Mouse (Mus musculus) intestine, embryonic 16.5 days (tissue): ENCODE results near the gene Sfmbt1. TPM values are rescaled to one million over a fixed set of nuclear protein-coding genes. Genes with fewer than 3 reads are reported as not detected.
"Not testable (repeated sequence)": the region's sequence is repeated elsewhere in the genome, so short reads cannot be mapped to it uniquely, and the experiment has no call there.

ENCODE experiments used
- ATAC-seq: fragments of 200-750 bp; cut with Nextera tagmentation; 2 replicates; pipeline ENCODE4 v1.8.0; 2017; ENCODE audit warnings: moderate TSS enrichment, moderate library complexity
- H3K27ac ChIP-seq: fragments of 300-500 bp; sonication (generic); 2 replicates; pipeline ENCODE4 v1.5.1; 2014; ENCODE audit warnings: mild to moderate bottlenecking, low read length
- H3K27me3 ChIP-seq: fragments of 300-500 bp; sonication (generic); replicated peaks from 2 replicates; pipeline ENCODE4 v1.6.1; 2014; ENCODE audit warnings: low read length, control low read depth, mixed read lengths; ENCODE audit not compliant: control insufficient read depth, insufficient read depth
- H3K36me3 ChIP-seq: fragments of 300-500 bp; sonication (generic); 2 replicates; pipeline ENCODE4 v1.6.1; 2014; ENCODE audit warnings: low read length, control low read depth; ENCODE audit not compliant: control insufficient read depth, insufficient read depth
- H3K4me1 ChIP-seq: fragments of 300-500 bp; sonication (generic); 2 replicates; pipeline ENCODE4 v1.6.1; 2014; ENCODE audit warnings: low read length, control low read depth, mixed read lengths; ENCODE audit not compliant: control insufficient read depth, insufficient read depth
- H3K4me2 ChIP-seq: fragments of 300-500 bp; sonication (generic); 2 replicates; pipeline ENCODE4 v1.6.1; 2014; ENCODE audit warnings: low read depth, low read length, control low read depth
- H3K4me3 ChIP-seq: fragments of 300-500 bp; sonication (generic); 2 replicates; pipeline ENCODE4 v1.5.1; 2014; ENCODE audit warnings: mild to moderate bottlenecking, low read length
- H3K9ac ChIP-seq: fragments of 300-500 bp; sonication (generic); 2 replicates; pipeline ENCODE4 v1.6.1; 2014; ENCODE audit warnings: low read depth, low read length
- H3K9me3 ChIP-seq: fragments of 300-500 bp; sonication (generic); 2 replicates; pipeline ENCODE4 v1.6.1; 2016; ENCODE audit warnings: low read length, control low read depth; ENCODE audit not compliant: control insufficient read depth
- WGBS: fragments of 180-500 bp; shearing (Covaris S2); extraction: QIAGEN DNeasy Blood & Tissue Kit; methylation state at CpG from one replicate; pipeline ENCODE4 v1.1.7; 2014; 5-methylcytosine and 5-hydroxymethylcytosine counted together
- polyA plus RNA-seq: library from polyadenylated mRNA; unstranded; fragments of >200 nt; fragmentation: Nextera tagmentation; extraction: Ambion mirVana; gene quantifications from 2 replicates; pipeline ENCODE4 v1.2.1, GENCODE M21; 2015

The Sfmbt1 gene
- polyA plus RNA-seq, 1 experiment from 2014 or later: 11.1 TPM

DNA sequence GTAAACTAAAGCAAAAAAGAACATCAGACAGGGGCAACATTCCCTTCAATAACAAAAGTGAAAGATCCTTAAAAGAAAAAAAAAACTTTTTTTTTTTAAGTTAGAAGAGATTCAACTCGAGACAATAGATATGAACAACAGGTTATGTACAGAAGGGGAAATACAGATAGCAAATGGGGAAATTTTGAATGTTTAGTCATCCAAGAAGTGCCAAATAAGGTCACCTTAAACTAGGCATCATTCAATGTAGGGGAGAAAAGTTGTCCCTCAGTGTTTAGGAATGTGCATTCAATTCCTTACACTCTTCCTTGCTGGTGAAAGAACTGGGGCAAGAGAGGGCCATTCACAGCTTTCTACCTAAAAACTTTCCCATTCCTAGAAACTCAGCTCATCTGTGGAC lies 880 bp upstream of the Sfmbt1 start:
- Histone ChIP-seq H3K27me3 (0 out of 2 replicates have a peak, but pooled peaks cover 3% of the 10 kb centered on the region), H3K27ac (no peak overlapping the region), H3K9me3 (no peaks in the 10 kb centered on the region), H3K4me3 (no peak overlapping the region), H3K36me3 (no peaks in the 10 kb centered on the region), H3K4me1 (0 out of 2 replicates have a peak, but pooled peaks cover 2% of the 10 kb centered on the region), H3K9ac (no peak overlapping the region), H3K4me2 (no peak overlapping the region)
- 65% methylated on average over 1 of the region's 1 CpGs for WGBS
- no peak for ATAC-seq

DNA sequence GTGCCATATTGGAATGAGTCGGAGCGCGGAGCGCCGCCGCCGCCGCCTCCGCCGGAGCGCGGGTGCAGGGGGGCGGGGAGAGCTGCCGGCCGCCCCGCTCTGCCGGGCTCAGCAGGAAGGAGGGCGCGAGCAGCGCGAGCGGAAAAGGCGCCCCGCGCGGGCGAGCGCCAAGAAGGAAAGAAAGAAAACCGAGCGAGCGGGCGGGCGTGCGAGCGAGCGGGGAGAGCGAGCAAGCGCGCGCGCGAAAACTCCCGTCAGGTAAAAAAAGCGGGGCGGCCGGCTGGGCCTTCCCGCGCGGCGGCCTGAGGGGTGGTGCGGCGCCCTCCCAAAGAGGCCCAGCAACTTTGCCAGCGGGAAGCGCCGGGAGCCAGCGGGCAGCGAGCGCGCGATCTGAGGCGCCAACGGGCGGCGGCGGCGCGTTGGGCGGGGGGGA lies 985 bp downstream of the Sfmbt1 start:
- Histone ChIP-seq H3K9ac (peak overlapping the region; percentile 93), H3K27ac (peak overlapping the region; percentile 92), H3K4me2 (peak overlapping the region; percentile 94), H3K4me3 (peak overlapping the region; percentile 93), H3K4me1 (0 out of 2 replicates have a peak, but pooled peaks cover 2% of the 10 kb centered on the region), H3K36me3 (no peaks in the 10 kb centered on the region), H3K27me3 (0 out of 2 replicates have a peak, but pooled peaks cover 3% of the 10 kb centered on the region), H3K9me3 (no peaks in the 10 kb centered on the region)
- WGBS: under 1% methylated on average over 55 of the region's 68 CpGs
- peak; percentile 84 for ATAC-seq

DNA sequence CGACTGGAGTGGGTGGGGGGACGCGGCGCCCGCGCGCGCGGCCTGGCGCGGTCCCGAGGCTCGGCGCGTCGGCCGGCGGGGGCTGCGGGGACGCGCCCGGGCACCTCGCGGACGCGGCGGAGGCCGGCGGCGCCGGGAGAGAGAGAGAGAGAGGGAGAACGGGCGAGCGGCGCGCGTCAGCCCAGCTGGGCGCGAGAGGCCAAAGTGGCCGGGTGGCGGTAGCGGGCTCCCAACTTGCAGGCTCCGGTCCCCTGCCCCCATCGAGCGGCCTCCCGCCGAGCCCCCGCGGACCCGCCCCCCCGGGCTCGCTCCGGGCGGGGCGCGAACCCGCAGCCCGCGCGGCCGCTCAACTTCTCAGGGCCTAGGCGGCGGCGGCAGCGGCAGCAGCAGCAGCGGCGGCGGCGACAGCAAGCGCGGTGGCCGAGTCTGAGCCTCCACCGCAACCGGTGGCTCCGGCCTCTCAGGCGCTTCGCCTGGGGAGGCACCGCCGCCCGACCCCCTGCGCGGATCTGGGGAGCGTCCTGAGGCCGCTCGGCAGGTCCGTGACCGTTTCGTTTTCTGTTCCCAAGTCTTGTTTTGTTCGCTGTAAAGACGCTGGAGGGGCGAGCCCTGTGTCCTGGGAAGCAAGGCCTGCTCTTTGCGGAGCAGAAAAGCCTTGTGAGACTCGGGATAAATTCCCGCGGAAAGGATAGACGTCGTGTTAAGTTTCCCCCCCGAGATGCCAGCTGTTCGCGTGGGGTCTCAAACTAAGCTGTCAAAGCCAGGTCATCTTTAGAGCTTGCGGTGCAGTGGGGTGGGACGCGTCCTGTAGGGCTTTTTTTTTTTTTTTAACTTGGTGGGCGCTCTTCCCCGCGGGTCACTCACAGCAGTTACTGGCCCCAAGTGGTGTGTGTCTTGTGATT lies 1.7 kb downstream of the Sfmbt1 start:
- Histone ChIP-seq H3K36me3 (no peaks in the 10 kb centered on the region), H3K9ac (peak overlapping the region; percentile 93), H3K4me2 (peak overlapping the region; percentile 94), H3K27me3 (0 out of 2 replicates have a peak, but pooled peaks cover 3% of the 10 kb centered on the region), H3K27ac (peak overlapping the region; percentile 92), H3K4me1 (0 out of 2 replicates have a peak, but pooled peaks cover 2% of the 10 kb centered on the region), H3K9me3 (no peaks in the 10 kb centered on the region), H3K4me3 (peak overlapping the region; percentile 93)
- ATAC-seq: peak; percentile 68
- under 1% methylated on average over 56 of the region's 106 CpGs for WGBS

- Histone ChIP-seq H3K9ac (peak overlapping the region; percentile 93; the same call in 1 of the 2 replicates), H3K27me3 (0 out of 2 replicates have a peak, but pooled peaks cover 3% of the 10 kb centered on the region), H3K27ac (no peak overlapping the region), H3K4me3 (peak overlapping the region; percentile 93), H3K36me3 (no peaks in the 10 kb centered on the region), H3K9me3 (no peaks in the 10 kb centered on the region), H3K4me1 (0 out of 2 replicates have a peak, but pooled peaks cover 2% of the 10 kb centered on the region), H3K4me2 (peak overlapping the region; percentile 94)
- 11% methylated on average over 7 of the region's 7 CpGs for WGBS
- ATAC-seq: no peak
These were observed 2.3 kb downstream of the Sfmbt1 start for GRCm38 (mm10) chr14:30716953-30717285.

GRCm38 (mm10) chr14:30718696-30719095 lies 4.0 kb downstream of the Sfmbt1 start:
- H3K9ac ChIP-seq, ATAC-seq, H3K27me3 ChIP-seq, H3K9me3 ChIP-seq, H3K4me3 ChIP-seq, H3K36me3 ChIP-seq, H3K4me2 ChIP-seq, H3K4me1 ChIP-seq, H3K27ac ChIP-seq: not testable (repeated sequence)
- 96% methylated on average over 1 of the region's 1 CpGs for WGBS

- no peak overlapping the region for H3K4me2 ChIP-seq
- H3K4me3 ChIP-seq: no peak overlapping the region
- H3K4me1 ChIP-seq: 0 out of 2 replicates have a peak, but pooled peaks cover 2% of the 10 kb centered on the region
- WGBS: 85% methylated on average over 1 of the region's 1 CpGs
- H3K27ac ChIP-seq: no peak overlapping the region
- no peaks in the 10 kb centered on the region for H3K9me3 ChIP-seq
- no peaks in the 10 kb centered on the region for H3K36me3 ChIP-seq
- no peak for ATAC-seq
- no peak overlapping the region for H3K9ac ChIP-seq
- H3K27me3 ChIP-seq: 0 out of 2 replicates have a peak, but pooled peaks cover 3% of the 10 kb centered on the region
These were observed 4.9 kb downstream of the Sfmbt1 start for GRCm38 (mm10) chr14:30719514-30719913.

DNA sequence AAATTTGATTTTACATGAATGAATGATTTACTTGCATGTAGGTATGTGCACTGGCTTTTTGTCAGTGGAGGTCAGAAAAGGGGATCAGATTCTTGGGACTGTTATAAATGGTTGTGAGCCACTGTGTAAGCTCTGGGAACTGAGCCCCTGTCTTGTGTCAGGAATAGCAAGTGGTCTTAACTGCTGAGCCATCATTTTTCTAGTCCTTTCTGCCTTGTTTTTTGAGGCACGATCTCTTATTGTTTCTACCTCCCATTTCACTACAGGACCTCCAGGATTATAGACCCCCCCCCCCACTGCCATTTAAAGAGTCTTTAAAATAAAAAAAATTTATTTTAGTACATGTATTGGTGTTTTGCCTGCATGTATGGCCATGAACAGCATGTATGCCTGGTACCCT lies 7.2 kb downstream of the Sfmbt1 start:
- Histone ChIP-seq H3K27ac (no peak overlapping the region), H3K9ac (no peak overlapping the region), H3K4me1 (0 out of 2 replicates have a peak, but pooled peaks cover 2% of the 10 kb centered on the region), H3K9me3 (no peaks in the 10 kb centered on the region), H3K4me2 (no peak overlapping the region), H3K27me3 (no peaks in the 10 kb centered on the region), H3K36me3 (no peaks in the 10 kb centered on the region), H3K4me3 (no peak overlapping the region)
- WGBS: 88% methylated on average over 1 of the region's 1 CpGs
- ATAC-seq: no peak

GRCm38 (mm10) chr14:30722406-30722805 lies 7.8 kb downstream of the Sfmbt1 start:
- Histone ChIP-seq H3K9me3 (no peaks in the 10 kb centered on the region), H3K27me3 (no peaks in the 10 kb centered on the region), H3K4me1 (no peaks in the 10 kb centered on the region), H3K9ac (no peak overlapping the region), H3K27ac (no peak overlapping the region), H3K36me3 (no peaks in the 10 kb centered on the region), H3K4me2 (no peak overlapping the region), H3K4me3 (no peak overlapping the region)
- ATAC-seq: no peak
- 74% methylated on average over 5 of the region's 5 CpGs for WGBS

GRCm38 (mm10) chr14:30731896-30732295 lies 17.2 kb downstream of the Sfmbt1 start:
- H3K27me3 ChIP-seq: no peaks in the 10 kb centered on the region

More at GRCm38 (mm10) chr14:30731896-30732295, 17.2 kb downstream of the Sfmbt1 start:
- Histone ChIP-seq H3K4me2 (no peak overlapping the region), H3K9me3 (no peaks in the 10 kb centered on the region), H3K9ac (no peak overlapping the region), H3K27ac (no peak overlapping the region), H3K36me3 (no peaks in the 10 kb centered on the region), H3K4me3 (no peak overlapping the region), H3K4me1 (no peaks in the 10 kb centered on the region)
- no peak for ATAC-seq
- 54% methylated on average over 3 of the region's 3 CpGs for WGBS
